Mouse (Mus musculus) megakaryocyte, adult 5-6 weeks (primary cell): Measurements from ENCODE around the gene Rbm34. TPM values are rescaled to one million over a fixed set of nuclear protein-coding genes. Genes with fewer than 3 reads are reported as not detected.

Source experiments
- total RNA-seq, 2 experiments: library from RNA; stranded (forward) in 1 of 2; stranded (reverse) in 1 of 2; fragments of 153-499, 151-499 nt in 1 of 2; fragments of 221-1000, 200-1000 nt in 1 of 2; gene quantifications; 2 replicates each; pipeline versions ENCODE4 v1.2.3 to v1.2.4; 2015 to 2017

The Rbm34 gene
- total RNA-seq, 2 experiments from 2014 or later = 28.2 to 32.9 TPM

Other genes with a start within 250 kb of the Rbm34 start
- 47.7 and 70.1 TPM in 2 replicates for gene Tomm20, start 25.2 kb downstream of the Rbm34 start, total RNA-seq (2015)
- 69.9 and 71.9 TPM in 2 replicates for gene Tomm20, start 25.2 kb downstream of the Rbm34 start, total RNA-seq (2017)
- gene Pard3, start 92.8 kb upstream of the Rbm34 start, total RNA-seq (2015) = 0.05 TPM in 1 of 2 replicates, not detected in the other
- gene Pard3, start 92.8 kb upstream of the Rbm34 start, total RNA-seq (2017) = not detected in 2 replicates